Mouse (Mus musculus) CH12.LX (cell line): ENCODE measurements around the gene Rspry1. TPM values are rescaled to one million over a fixed set of nuclear protein-coding genes. Genes with fewer than 3 reads are reported as not detected.

Experiments
- DNase-seq: peaks from one replicate; pipeline ENCODE4 v3.0.0-alpha.2; 2013; ENCODE audit errors: extremely low read depth
- H3K27ac ChIP-seq: 2 replicates; pipeline ENCODE4 v1.5.1; 2012; ENCODE audit warnings: low read depth, mild to moderate bottlenecking, control low read depth, moderate library complexity; ENCODE audit not compliant: insufficient read depth
- H3K27me3 ChIP-seq: replicated peaks from 2 replicates; pipeline ENCODE3; 2012; ENCODE audit warnings: inconsistent platforms
- H3K36me3 ChIP-seq, 2 experiments: replicated peaks in 1 of 2; 2 replicates each; pipeline versions ENCODE3 to v1.6.1; 2012; ENCODE audit warnings: inconsistent platforms in 1 of 2, low read length in 1 of 2, mild to moderate bottlenecking in 1 of 2, mixed read lengths in 1 of 2, moderate library complexity in 1 of 2; ENCODE audit not compliant: control insufficient read depth in 1 of 2, insufficient read depth in 1 of 2
- H3K4me1 ChIP-seq, 2 experiments: 2 replicates each; pipeline ENCODE4 v1.6.1; 2012; ENCODE audit warnings: inconsistent platforms in 1 of 2, moderate library complexity in 1 of 2; ENCODE audit not compliant: insufficient read depth in 2 of 2, control insufficient read depth in 1 of 2
- H3K4me2 ChIP-seq: 2 replicates; pipeline ENCODE4 v1.6.1; 2012; ENCODE audit warnings: low read depth, mild to moderate bottlenecking, control low read depth; ENCODE audit not compliant: poor library complexity, insufficient read depth, severe bottlenecking
- H3K4me3 ChIP-seq, 3 experiments: fragments of 150-350 bp in 1 of 3; sonication (generic) in 1 of 3; replicated peaks in 1 of 3; 2 replicates each; pipeline versions ENCODE3 to v1.5.1; 2011 to 2012; ENCODE audit warnings: low read depth in 2 of 3, low read length in 2 of 3, mild to moderate bottlenecking in 2 of 3, moderate library complexity in 2 of 3, control low read depth in 1 of 3, improper control_type of control experiment in 1 of 3, inconsistent platforms in 1 of 3, mixed read lengths in 1 of 3; ENCODE audit not compliant: poor library complexity in 1 of 3
- H3K79me2 ChIP-seq: replicated peaks from 2 replicates; pipeline ENCODE4 v1.6.1; 2012; ENCODE audit warnings: mild to moderate bottlenecking, moderate library complexity; ENCODE audit not compliant: control insufficient read depth, poor library complexity, insufficient read depth, severe bottlenecking; ENCODE audit errors: extremely low read depth
- H3K9ac ChIP-seq: 2 replicates; pipeline ENCODE4 v1.6.1; 2012; ENCODE audit warnings: low read depth, mild to moderate bottlenecking, control low read depth, moderate library complexity; ENCODE audit not compliant: insufficient read depth
- H3K9me3 ChIP-seq: replicated peaks from 2 replicates; pipeline ENCODE3; 2012; ENCODE audit warnings: low read length, inconsistent platforms, mixed read lengths
- CHD2 ChIP-seq: IDR thresholded peaks from 2 replicates; pipeline ENCODE4 v1.6.1; 2011; ENCODE audit warnings: low read length, improper control_type of control experiment
- CTCF ChIP-seq, 2 experiments: IDR thresholded peaks in 1 of 2; conservative IDR thresholded peaks in 1 of 2; 2 replicates each; pipeline ENCODE4 v1.5.1; 2011 to 2012; ENCODE audit warnings: low read depth in 2 of 2, low read length in 2 of 2, improper control_type of control experiment in 1 of 2, inconsistent platforms in 1 of 2, mild to moderate bottlenecking in 1 of 2, moderate library complexity in 1 of 2
- ELF1 ChIP-seq: IDR thresholded peaks from 2 replicates; pipeline ENCODE4 v1.6.1; 2014; ENCODE audit warnings: low read depth, mild to moderate bottlenecking, inconsistent platforms, low read length, improper control_type of control experiment
- EP300 ChIP-seq: IDR thresholded peaks from 2 replicates; pipeline ENCODE4 v1.6.1; 2011; ENCODE audit warnings: low read length, improper control_type of control experiment
- ETS1 ChIP-seq: conservative IDR thresholded peaks from 2 replicates; pipeline ENCODE4 v1.6.1; 2012; ENCODE audit warnings: low read depth, mild to moderate bottlenecking, inconsistent platforms, low read length, improper control_type of control experiment, moderate library complexity
- GABPA ChIP-seq: IDR thresholded peaks from 2 replicates; pipeline ENCODE4 v1.6.1; 2012; ENCODE audit warnings: low read depth, low read length, improper control_type of control experiment, inconsistent platforms; ENCODE audit not compliant: insufficient replicate concordance
- IRF4 ChIP-seq: IDR thresholded peaks from 2 replicates; pipeline ENCODE4 v1.6.1; 2014; ENCODE audit warnings: low read depth, mild to moderate bottlenecking, inconsistent platforms, low read length, improper control_type of control experiment
- JUND ChIP-seq: conservative IDR thresholded peaks from 2 replicates; pipeline ENCODE4 v1.6.1; 2011; ENCODE audit warnings: low read depth, low read length, improper control_type of control experiment
- KAT2A ChIP-seq: IDR thresholded peaks from 2 replicates; pipeline ENCODE4 v1.6.1; 2012; ENCODE audit warnings: low read length, improper control_type of control experiment, inconsistent platforms; ENCODE audit not compliant: insufficient replicate concordance
- MAX ChIP-seq: IDR thresholded peaks from 2 replicates; pipeline ENCODE4 v1.6.1; 2011; ENCODE audit warnings: low read length, improper control_type of control experiment
- MAZ ChIP-seq: IDR thresholded peaks from 2 replicates; pipeline ENCODE4 v1.6.1; 2012; ENCODE audit warnings: low read depth, mild to moderate bottlenecking, inconsistent platforms, low read length, improper control_type of control experiment, moderate library complexity
- NRF1 ChIP-seq: IDR thresholded peaks from 2 replicates; pipeline ENCODE4 v1.6.1; 2014; ENCODE audit warnings: low read depth, mild to moderate bottlenecking, inconsistent platforms, low read length, improper control_type of control experiment, moderate library complexity
- PAX5 ChIP-seq: IDR thresholded peaks from 2 replicates; pipeline ENCODE4 v1.6.1; 2012; ENCODE audit warnings: low read length, inconsistent platforms, mixed read lengths
- POLR2A ChIP-seq: IDR thresholded peaks from 2 replicates; pipeline ENCODE4 v1.6.1; 2011; ENCODE audit warnings: low read depth, mild to moderate bottlenecking, improper control_type of control experiment, low read length
- RAD21 ChIP-seq: IDR thresholded peaks from 2 replicates; pipeline ENCODE4 v1.6.1; 2011; ENCODE audit warnings: low read depth, mild to moderate bottlenecking, low read length, improper control_type of control experiment, moderate library complexity
- RCOR1 ChIP-seq: conservative IDR thresholded peaks from 2 replicates; pipeline ENCODE4 v1.6.1; 2012; ENCODE audit warnings: low read depth, mild to moderate bottlenecking, inconsistent platforms, low read length, improper control_type of control experiment
- UBTF ChIP-seq: IDR thresholded peaks from 2 replicates; pipeline ENCODE4 v1.6.1; 2012; ENCODE audit warnings: low read depth, mild to moderate bottlenecking, inconsistent platforms, low read length, improper control_type of control experiment, moderate library complexity
- ZMIZ1 ChIP-seq: IDR thresholded peaks from 2 replicates; pipeline ENCODE4 v1.6.1; 2012; ENCODE audit warnings: low read depth, mild to moderate bottlenecking, inconsistent platforms, low read length, improper control_type of control experiment
- dilution Hi-C: fragments of 300-500 bp; cut with MboI; formaldehyde crosslinking; loops from 2 replicates; pipeline ENCODE4 v1.14.3; 2020; ENCODE audit warnings: low sequenced_read_pairs; ENCODE audit not compliant: extremely low pct_unique_long_range_greater_than_20kb, extremely low pct_ligation_motif_present
- in situ Hi-C: fragments of 300-500 bp; cut with MboI; formaldehyde crosslinking; loops from 3 replicates; pipeline ENCODE4 v1.14.3; 2019; ENCODE audit warnings: low sequenced_read_pairs, low pct_ligation_motif_present, low pct_unique_long_range_greater_than_20kb, mixed read lengths
- polyA plus RNA-seq: library from polyadenylated mRNA; unstranded; fragments of >175 nt; gene quantifications from 2 replicates; pipeline ENCODE4 v1.2.1, GENCODE M21; 2012; ENCODE audit warnings: low read depth; ENCODE audit not compliant: insufficient read length
- total RNA-seq, 2 experiments: library from RNA; depleted of rRNA; stranded (reverse); fragments of 300-350 nt in 1 of 2; fragments of >200 nt in 1 of 2; gene quantifications; 2 replicates each; pipeline ENCODE4 v1.2.3; 2012 to 2014

Rspry1 gene
- total and polyA plus RNA-seq, 3 experiments: 13.4 to 23.5 (median 18.0) TPM

DNA sequence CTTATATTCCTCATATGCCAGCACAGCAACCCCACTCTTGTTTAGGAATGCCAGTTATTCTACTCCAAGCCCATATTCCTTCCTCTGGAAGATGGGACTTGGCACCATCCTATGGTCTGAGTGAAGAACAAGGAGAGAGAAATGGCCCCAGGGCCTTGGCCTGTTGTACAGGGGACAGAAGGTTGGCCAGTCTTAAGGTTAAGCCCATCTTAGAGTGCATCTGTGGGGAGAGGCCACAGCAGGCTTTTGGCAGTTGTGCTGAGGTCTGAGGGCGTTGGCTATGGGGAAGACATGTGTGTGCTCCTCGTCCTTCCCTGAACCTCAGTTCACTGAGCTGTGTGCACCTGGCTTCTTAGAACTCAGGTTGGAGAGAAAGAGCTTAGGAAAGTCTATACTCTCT, 49.0 kb upstream of the Rspry1 start:
- no peak for TF ChIP-seq EP300
- no peak for TF ChIP-seq GABPA
- no peak for TF ChIP-seq ETS1
- no peak for TF ChIP-seq ZMIZ1
- no peak for TF ChIP-seq RCOR1
- TF ChIP-seq MAZ: no peak
- no peak for TF ChIP-seq KAT2A
- no peak for TF ChIP-seq POLR2A
- TF ChIP-seq JUND: no peak
- TF ChIP-seq NRF1: no peak
- no peak for TF ChIP-seq MAX
- no peak for TF ChIP-seq PAX5
- TF ChIP-seq UBTF: no peak
- no peak for TF ChIP-seq CHD2
- no peak for TF ChIP-seq IRF4
- no peak for TF ChIP-seq ELF1
- H3K4me1 ChIP-seq: peaks cover 30 to 76% of the 10 kb centered on the region in 2 experiments
- no peaks in the 10 kb centered on the region for H3K79me2 ChIP-seq
- H3K27ac ChIP-seq: no peak overlapping the region
- no peaks in the 10 kb centered on the region for H3K9me3 ChIP-seq
- dilution Hi-C loops: no loop called here
- H3K36me3 ChIP-seq: peaks cover 14 to 31% of the 10 kb centered on the region in 2 experiments
- no peak overlapping the region for H3K9ac ChIP-seq
- in situ Hi-C loops: no loop called here
- no peak for DNase-seq
- H3K27me3 ChIP-seq: no peaks in the 10 kb centered on the region
- H3K4me2 ChIP-seq: no peak overlapping the region
- H3K4me3 ChIP-seq: no peak overlapping the region

DNA sequence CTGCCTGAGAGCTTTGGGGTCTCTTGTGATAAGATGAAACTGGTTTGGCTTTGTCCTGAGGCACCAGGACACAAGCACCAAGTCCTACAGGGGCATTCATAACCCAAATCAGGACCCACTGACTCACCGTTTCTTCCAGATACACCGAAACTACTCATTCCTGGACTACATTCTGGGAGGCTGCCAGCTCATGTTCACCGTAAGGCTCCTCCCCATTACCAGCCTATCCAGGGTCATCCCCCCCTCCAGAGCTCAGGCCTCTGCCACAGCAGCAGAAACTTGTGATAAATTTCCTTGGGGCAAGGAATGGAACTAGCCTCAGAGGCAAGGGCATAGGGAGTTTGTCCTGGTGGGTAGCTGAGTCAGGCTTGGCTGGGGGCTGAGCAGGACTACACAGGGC, 44.5 kb upstream of the Rspry1 start:
- in situ Hi-C loops (no loop called here), dilution Hi-C loops (no loop called here)
- no peak overlapping the region for H3K9ac ChIP-seq
- no peak for DNase-seq
- H3K79me2 ChIP-seq: no peaks in the 10 kb centered on the region
- no peaks in the 10 kb centered on the region for H3K27me3 ChIP-seq
- no peak overlapping the region for H3K4me3 ChIP-seq
- no peak overlapping the region for H3K27ac ChIP-seq
- peaks cover 30 to 51% of the 10 kb centered on the region in 2 experiments for H3K36me3 ChIP-seq
- no peak overlapping the region for H3K4me2 ChIP-seq
- no peaks in the 10 kb centered on the region for H3K9me3 ChIP-seq
- TF ChIP-seq CTCF (conservative IDR thresholded peaks at IDR 0.05 in 1 of 2, IDR thresholded peaks at IDR 0.05 in 1 of 2; ENCODE audit: low read depth in 2 of 2, low read length in 2 of 2) (no peak), RAD21 (no peak), IRF4 (no peak), MAZ (no peak)
- peaks cover 10 to 46% of the 10 kb centered on the region in 2 experiments for H3K4me1 ChIP-seq
